Mouse (Mus musculus) layer of hippocampus, postnatal 36 days (tissue): Measurements from ENCODE around the gene Slco1c1. TPM values are rescaled to one million over a fixed set of nuclear protein-coding genes. Genes with fewer than 3 reads are reported as not detected.

Source experiments
- DNase-seq, 2 experiments: peaks; one replicate each; pipeline ENCODE4 v3.0.0; 2022
- total RNA-seq, 2 experiments: library from RNA; stranded (reverse); gene quantifications; 2 replicates each; pipeline ENCODE4 v1.2.3; 2021

The Slco1c1 gene
- 10 to 100 TPM; 55.1 to 57.4 TPM for total RNA-seq

GRCm38 (mm10) chr6:141523747-141524640, at the start of gene Slco1c1:
Slco1c1 (plus strand) TSS chr6:141524368.
- DNase-seq, result peak; percentile 11 to 13

- DNase-seq, result no peak
Observed at GRCm38 (mm10) chr6:141474696-141475095, 49.5 kb upstream of the Slco1c1 start.

- no peak for DNase-seq
Observed at GRCm38 (mm10) chr6:141485302-141486021, 38.7 kb upstream of the Slco1c1 start.

- DNase-seq, result no peak
Observed at GRCm38 (mm10) chr6:141487266-141487665, 36.9 kb upstream of the Slco1c1 start.

GRCm38 (mm10) chr6:141488619-141489018, 35.5 kb upstream of the Slco1c1 start:
- DNase-seq, result peak in 1 of 2 experiments; percentile 19

GRCm38 (mm10) chr6:141494909-141495308, 29.3 kb upstream of the Slco1c1 start:
- no peak for DNase-seq

GRCm38 (mm10) chr6:141495634-141496418, 28.3 kb upstream of the Slco1c1 start:
- no peak for DNase-seq

GRCm38 (mm10) chr6:141499511-141499910, 24.7 kb upstream of the Slco1c1 start:
- no peak for DNase-seq

- DNase-seq, result no peak
Observed at GRCm38 (mm10) chr6:141501171-141501570, 23.0 kb upstream of the Slco1c1 start.

GRCm38 (mm10) chr6:141522541-141522940, 1.6 kb upstream of the Slco1c1 start:
- DNase-seq, result no peak

GRCm38 (mm10) chr6:141525787-141526186, 1.6 kb downstream of the Slco1c1 start:
- no peak for DNase-seq

- no peak for DNase-seq
Observed at GRCm38 (mm10) chr6:141530865-141531264, 6.7 kb downstream of the Slco1c1 start.

- no peak for DNase-seq
Observed at GRCm38 (mm10) chr6:141537298-141537697, 13.1 kb downstream of the Slco1c1 start.

- no peak for DNase-seq
Observed at GRCm38 (mm10) chr6:141541136-141541535, 17.0 kb downstream of the Slco1c1 start.

GRCm38 (mm10) chr6:141543344-141543743, 19.2 kb downstream of the Slco1c1 start:
- DNase-seq, result no peak

GRCm38 (mm10) chr6:141558118-141558517, 34.0 kb downstream of the Slco1c1 start:
- no peak for DNase-seq

- DNase-seq, result no peak
Observed at GRCm38 (mm10) chr6:141567366-141567765, 43.2 kb downstream of the Slco1c1 start.

GRCm38 (mm10) chr6:141567852-141568558, 43.8 kb downstream of the Slco1c1 start:
- no peak for DNase-seq

- no peak for DNase-seq
Observed at GRCm38 (mm10) chr6:141568559-141568946, 44.4 kb downstream of the Slco1c1 start.

- DNase-seq, result no peak
Observed at GRCm38 (mm10) chr6:141576646-141577200, 52.6 kb downstream of the Slco1c1 start.

GRCm38 (mm10) chr6:141584791-141585403, 60.7 kb downstream of the Slco1c1 start:
- DNase-seq, result no peak
